Mouse (Mus musculus): ENCODE measurements at regions not wholly inside any gene's neighbourhood (a gene's known extent, or its start where the extent isn't known, plus 50 kb on each side); places are given as distances from the start of the nearest gene placed in this dataset.

DNA sequence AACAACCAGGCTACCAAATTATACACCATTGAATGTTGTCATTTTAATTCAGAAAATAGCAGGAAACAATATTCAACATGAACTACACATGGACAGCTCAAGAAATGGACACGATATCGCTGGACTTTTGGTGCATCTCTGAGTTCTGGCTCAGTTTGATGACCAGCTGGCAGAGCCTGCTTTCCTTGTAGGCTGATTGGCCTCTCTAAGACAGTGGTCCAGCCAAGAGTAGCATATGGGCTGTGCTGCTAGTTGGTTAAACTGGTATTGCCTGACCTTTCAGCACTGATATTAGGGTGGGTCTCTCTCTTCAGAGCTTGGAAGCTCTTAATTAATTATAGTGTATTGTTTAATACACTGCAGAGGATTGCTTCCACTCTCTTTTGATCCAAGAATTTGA, 705.8 kb upstream of the Ddx18 start:
- DNase-seq = no peak

- no peak for DNase-seq
These were observed 675.2 kb upstream of the Ddx18 start for GRCm38 (mm10) chr1:122243031-122243430.

DNA sequence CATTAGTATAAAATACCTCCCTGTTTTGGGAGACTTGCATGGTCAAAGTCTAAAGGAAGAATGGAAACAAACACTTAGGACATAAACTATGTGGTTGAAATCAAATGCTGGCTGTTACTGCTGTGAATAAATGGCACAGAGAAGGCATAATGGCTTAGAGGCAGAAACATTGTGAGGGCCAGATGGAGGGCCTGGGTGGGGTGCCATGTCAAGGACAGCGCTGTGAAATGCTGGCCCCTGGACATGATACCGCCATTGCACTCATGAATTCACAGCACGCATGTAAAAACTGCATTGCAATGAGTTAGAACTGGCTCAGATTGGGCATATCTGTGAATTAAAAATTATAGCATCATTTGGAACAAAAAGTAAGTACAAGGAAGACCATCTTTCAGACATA, 673.7 kb upstream of the Ddx18 start:
- no peak for DNase-seq

- no peak for DNase-seq
These were observed 662.7 kb upstream of the Ddx18 start for GRCm38 (mm10) chr1:122230442-122230841.

DNA sequence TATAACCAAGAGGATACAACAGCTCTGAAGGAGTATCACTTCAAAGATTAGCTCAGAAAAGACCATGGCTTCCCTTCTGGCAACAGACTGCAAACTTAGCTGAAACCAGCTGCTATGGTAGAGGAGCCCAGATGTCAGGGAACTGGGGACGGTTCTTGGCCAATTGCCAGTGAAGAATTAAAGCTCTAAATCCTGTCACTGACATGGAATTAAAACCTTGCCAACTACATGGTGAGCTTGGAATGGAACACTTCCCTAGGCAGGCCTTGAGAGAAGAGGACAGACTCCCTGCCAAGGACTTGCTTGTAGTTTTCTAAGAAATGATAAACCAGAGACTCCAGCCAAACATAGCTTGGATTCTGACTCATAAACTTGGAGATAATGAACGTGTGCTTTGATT, 644.7 kb upstream of the Ddx18 start:
- peak; percentile 66 for DNase-seq

DNA sequence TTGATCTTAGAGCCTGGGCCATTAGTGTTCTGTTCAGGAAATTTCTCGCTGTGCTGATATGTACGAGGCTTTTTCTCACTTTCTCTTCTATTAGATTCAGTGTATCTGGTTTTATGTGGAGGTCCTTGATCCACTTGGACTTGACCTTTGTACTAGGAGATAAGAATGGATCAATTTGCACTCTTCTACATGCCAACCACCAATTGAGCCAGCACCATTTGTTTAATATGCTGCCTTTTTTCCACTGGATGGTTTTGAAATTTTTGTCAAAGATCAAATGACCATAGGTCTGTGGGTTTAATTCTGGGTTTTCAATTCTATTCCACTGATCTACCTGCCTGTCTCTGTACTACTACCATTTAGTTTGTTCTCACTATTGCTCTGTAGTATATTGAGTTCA, 640.8 kb upstream of the Ddx18 start:
- DNase-seq = no peak

DNA sequence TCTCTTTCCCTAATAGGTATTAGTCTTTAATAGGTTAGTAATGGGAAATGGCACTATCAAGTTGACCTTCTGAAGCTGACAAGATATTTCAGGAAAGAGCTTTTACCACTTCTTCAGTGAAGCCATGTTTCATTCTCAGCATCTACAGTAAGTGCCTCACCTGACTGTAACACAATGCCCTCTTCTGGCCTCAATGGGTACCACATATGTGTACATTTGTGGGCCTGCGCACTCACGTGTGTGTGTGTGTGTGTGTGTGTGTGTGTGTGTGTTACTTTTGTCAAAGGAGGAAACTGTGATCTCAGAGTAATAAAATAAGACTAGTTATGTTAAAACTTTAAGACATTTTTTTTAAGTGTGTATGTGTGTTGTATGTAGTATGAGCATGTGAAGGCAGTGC, 601.8 kb upstream of the Ddx18 start:
- peak; percentile 7 for DNase-seq

- DNase-seq = no peak
These were observed 594.0 kb upstream of the Ddx18 start for GRCm38 (mm10) chr1:122161798-122162197.

DNA sequence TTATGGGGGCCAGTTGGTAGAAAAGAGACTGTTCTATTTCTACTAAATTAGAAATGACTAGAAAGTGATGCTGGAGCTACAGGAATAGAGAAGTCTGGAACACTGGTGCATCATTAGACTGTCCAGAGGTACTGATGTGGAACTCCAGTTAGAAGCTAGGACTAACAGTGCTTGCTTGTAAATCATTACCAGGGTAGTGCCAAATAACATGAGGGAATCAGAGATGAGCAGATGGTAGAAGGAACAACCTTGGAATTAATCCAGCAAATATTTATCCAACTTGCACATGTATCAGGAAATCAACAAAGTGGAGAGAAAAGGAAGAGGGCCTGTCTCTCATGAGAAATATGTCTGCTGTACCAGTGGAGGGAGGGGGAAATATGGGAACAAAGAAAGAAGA, 573.6 kb upstream of the Ddx18 start:
- no peak for DNase-seq

DNA sequence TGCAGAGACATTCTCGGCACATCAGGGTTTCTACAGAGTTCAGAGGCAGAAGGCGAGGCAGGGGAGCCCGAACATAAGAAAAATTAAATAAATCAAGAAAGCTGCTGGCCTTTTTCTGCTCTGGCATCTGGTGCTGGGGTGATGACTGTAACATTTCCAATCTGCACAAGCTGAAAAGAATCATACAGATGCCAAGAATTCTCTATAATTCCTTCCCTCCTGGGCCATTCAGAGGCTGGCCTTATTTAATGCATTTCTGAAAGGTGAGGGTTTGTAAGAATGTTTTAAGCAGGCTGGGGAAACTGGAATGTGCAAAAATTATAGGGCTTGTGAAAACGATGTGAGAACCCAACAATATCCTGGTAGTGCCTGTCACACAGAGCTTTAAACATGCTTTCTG, 556.2 kb upstream of the Ddx18 start:
- no peak for DNase-seq

DNA sequence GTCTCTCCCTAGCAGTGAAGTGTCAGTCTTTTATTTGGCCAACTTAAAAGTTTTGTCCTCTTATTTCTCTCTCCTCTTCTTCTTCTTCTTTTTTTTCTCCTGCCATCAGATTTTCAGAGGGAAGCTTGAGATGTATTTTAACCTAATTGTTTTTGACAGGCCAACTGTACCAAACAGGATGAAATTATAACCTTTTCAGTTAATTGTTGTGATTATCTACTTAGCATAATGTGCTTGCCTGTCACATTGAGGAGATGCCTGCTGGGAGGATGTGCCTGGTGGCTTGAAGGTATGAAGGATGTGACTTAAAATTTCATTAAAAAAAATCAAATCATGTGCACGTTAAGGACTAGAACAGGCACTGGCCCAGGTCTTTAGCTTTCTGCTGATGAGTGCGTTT, 527.9 kb upstream of the Ddx18 start:
- no peak for DNase-seq

GRCm38 (mm10) chr1:122082481-122082880, 514.7 kb upstream of the Ddx18 start:
- DNase-seq = no peak

DNA sequence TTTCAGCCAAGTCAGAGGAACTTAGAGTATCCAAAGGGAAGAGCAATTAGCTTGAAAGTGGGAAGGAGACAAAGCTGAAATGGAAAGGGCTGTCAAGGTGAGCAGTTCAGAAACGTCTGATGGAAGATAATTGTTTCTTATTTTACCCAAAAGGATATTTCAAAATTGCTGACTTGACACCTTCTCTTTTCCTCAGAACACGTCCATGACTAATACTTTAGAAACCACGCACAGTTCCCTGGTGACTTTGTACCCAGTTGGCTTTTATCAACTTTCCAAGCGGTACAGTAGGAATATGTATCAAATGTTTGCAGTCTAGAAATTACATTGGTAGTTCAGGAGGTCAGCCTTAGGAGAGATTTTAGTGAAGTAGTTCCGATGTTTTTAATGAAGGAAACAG, 508.3 kb upstream of the Ddx18 start:
- no peak for DNase-seq

GRCm38 (mm10) chr1:122055146-122055545, 487.4 kb upstream of the Ddx18 start:
- no peak for DNase-seq

- no peak for DNase-seq
These were observed 480.4 kb upstream of the Ddx18 start for GRCm38 (mm10) chr1:122048112-122048725.

DNA sequence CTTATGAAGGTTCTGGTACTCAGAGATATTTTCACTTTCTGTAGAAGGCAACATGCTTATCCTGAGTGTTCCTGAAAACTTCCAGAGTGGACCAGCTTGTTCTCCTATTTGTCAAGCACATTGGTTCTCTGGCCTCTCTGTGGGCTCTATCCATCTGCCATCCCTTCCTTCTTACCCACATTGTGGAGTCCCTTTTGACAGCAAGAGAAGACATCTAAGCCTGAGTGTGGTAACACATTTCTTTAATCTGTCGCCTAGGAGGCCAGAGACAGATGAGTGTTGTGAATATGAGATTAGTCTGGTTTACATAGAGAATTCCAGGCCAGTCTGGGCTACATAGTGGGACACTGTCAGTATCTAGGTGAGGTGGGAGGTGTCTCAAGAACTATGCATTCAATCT, 476.1 kb upstream of the Ddx18 start:
- no peak for DNase-seq

GRCm38 (mm10) chr1:122043114-122043513, 475.3 kb upstream of the Ddx18 start:
- DNase-seq = no peak

DNA sequence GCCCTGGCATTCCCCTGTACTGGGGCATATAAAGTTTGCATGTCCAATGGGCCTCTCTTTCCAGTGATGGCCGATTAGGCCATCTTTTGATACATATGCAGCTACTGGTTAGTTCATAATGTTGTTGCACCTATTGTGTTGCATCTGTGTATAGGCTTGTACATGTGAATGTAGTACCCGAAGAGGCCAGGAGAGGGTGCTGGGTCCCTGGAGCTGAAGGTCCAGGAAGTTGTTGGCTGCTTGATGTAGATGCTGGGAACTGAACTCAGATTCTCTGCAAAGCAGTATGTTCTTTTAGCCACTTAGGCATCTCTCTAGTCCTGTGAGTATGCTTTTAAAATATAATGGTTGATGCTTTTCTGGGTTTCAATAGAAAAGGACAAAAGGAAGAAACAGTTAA, 440.0 kb upstream of the Ddx18 start:
- DNase-seq = no peak

- DNase-seq = peak; percentile 46
These were observed 428.7 kb upstream of the Ddx18 start for GRCm38 (mm10) chr1:121996461-121996860.

GRCm38 (mm10) chr1:121990653-121991052, 422.9 kb upstream of the Ddx18 start:
- DNase-seq = no peak

- DNase-seq = no peak
These were observed 391.2 kb upstream of the Ddx18 start for GRCm38 (mm10) chr1:121958942-121959341.

GRCm38 (mm10) chr1:121935911-121936310, 368.1 kb upstream of the Ddx18 start:
- peak; percentile 53 for DNase-seq

Data from adrenal gland, adult 2 months (tissue).